Mouse (Mus musculus) spleen, postnatal 14 days (tissue): ENCODE measurements around the gene Zfp408.
A peak's percentile ranks its signal among the peaks of the same experiment; 100 is the strongest.
"Not testable (repeated sequence)": the region's sequence is repeated elsewhere in the genome, so short reads cannot be mapped to it uniquely, and the experiment has no call there.

Source experiments
- DNase-seq, 2 experiments: peaks; one replicate each; pipeline ENCODE4 v3.0.0; 2021 to 2022; ENCODE audit warnings: low spot score in 2 of 2

Gene Zfp408

GRCm38 (mm10) chr2:91651458-91652258 lies 2.1 kb upstream of the Zfp408 start:
- DNase-seq = no peak

- no peak for DNase-seq
These were observed 887 bp upstream of the Zfp408 start for GRCm38 (mm10) chr2:91650360-91650995.

GRCm38 (mm10) chr2:91649152-91649551 lies 439 bp downstream of the Zfp408 start:
- no peak for DNase-seq

- DNase-seq = peak in 1 of 2 experiments; percentile 52
These were observed 2.9 kb downstream of the Zfp408 start for GRCm38 (mm10) chr2:91646733-91647132.

- no peak for DNase-seq
These were observed 3.8 kb downstream of the Zfp408 start for GRCm38 (mm10) chr2:91645811-91646210.

- no peak for DNase-seq
These were observed 4.2 kb downstream of the Zfp408 start for GRCm38 (mm10) chr2:91645354-91645753.

- DNase-seq = no peak
These were observed 5.6 kb downstream of the Zfp408 start for GRCm38 (mm10) chr2:91644021-91644420.

- no peak for DNase-seq
These were observed 6.7 kb downstream of the Zfp408 start for GRCm38 (mm10) chr2:91642825-91643415.

- no peak for DNase-seq
These were observed 10.7 kb downstream of the Zfp408 start for GRCm38 (mm10) chr2:91638931-91639330.

GRCm38 (mm10) chr2:91636727-91637338 lies 12.8 kb downstream of the Zfp408 start:
- DNase-seq = no peak

- no peak for DNase-seq
These were observed 13.4 kb downstream of the Zfp408 start, which contains the start of gene F2 for GRCm38 (mm10) chr2:91636229-91636628. TSS of gene F2 (minus strand) at chr2:91636414.

- DNase-seq = no peak
These were observed 14.1 kb downstream of the Zfp408 start for GRCm38 (mm10) chr2:91635486-91635885.

GRCm38 (mm10) chr2:91634841-91635240 lies 14.8 kb downstream of the Zfp408 start:
- DNase-seq = no peak

- DNase-seq = no peak
These were observed 16.1 kb downstream of the Zfp408 start for GRCm38 (mm10) chr2:91633334-91633977.

GRCm38 (mm10) chr2:91632316-91632715 lies 17.3 kb downstream of the Zfp408 start:
- DNase-seq = no peak

GRCm38 (mm10) chr2:91631826-91632225 lies 17.8 kb downstream of the Zfp408 start:
- DNase-seq = no peak

GRCm38 (mm10) chr2:91630384-91630783 lies 19.2 kb downstream of the Zfp408 start:
- DNase-seq = no peak

GRCm38 (mm10) chr2:91629682-91630081 lies 19.9 kb downstream of the Zfp408 start:
- DNase-seq = no peak

GRCm38 (mm10) chr2:91628171-91628570 lies 21.4 kb downstream of the Zfp408 start:
- no peak for DNase-seq

- no peak for DNase-seq
These were observed 22.1 kb downstream of the Zfp408 start for GRCm38 (mm10) chr2:91627486-91627885.

GRCm38 (mm10) chr2:91623366-91623765 lies 26.2 kb downstream of the Zfp408 start:
- DNase-seq = not testable (repeated sequence)

GRCm38 (mm10) chr2:91622356-91622755 lies 27.2 kb downstream of the Zfp408 start:
- no peak for DNase-seq
